In the genomic region with DNA sequence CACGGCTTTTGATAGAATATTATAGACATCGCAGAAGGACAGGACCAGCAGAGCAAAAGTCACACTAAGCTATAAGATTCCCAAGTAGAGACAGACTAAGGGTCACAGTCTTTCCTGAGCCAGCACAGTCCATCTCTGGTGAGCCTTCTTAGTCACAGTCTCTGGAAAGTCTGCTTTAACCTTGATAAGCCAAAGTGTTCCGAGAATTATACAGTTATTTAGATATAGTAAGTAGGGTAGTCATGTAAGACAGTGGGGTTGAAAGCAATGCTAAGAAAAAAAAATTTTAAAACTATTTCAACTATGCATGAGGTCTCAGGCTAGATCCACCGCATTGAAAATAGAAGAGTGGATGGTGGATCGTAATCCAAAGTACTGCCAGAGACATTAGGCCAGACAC, we compare ENCODE assay signal across 37 mouse cellular contexts. TPM values are rescaled to one million over a fixed set of nuclear protein-coding genes. Genes with fewer than 3 reads are reported as not detected.
"Had no signal": no experiment of that assay in that cellular context is flagged by ENCODE, and none has a peak within 500 bp of the region (broad histone marks: within the 10 kb centered on the region; RNA-seq: fewer than 3 reads in every experiment).

No protein-coding gene starts in this region.

- ATAC-seq: hindbrain, embryonic 16.5 days; hindbrain, postnatal 0 days; inflammation-experienced regulatory T-cells, adult 6 months; intestine, embryonic 15.5 days; intestine, embryonic 16.5 days; intestine, postnatal 0 days had no signal

- H3K4me1 ChIP-seq: heart, embryonic 10.5 days; heart, embryonic 13.5 days; heart, embryonic 15.5 days; hindbrain, embryonic 10.5 days; hindbrain, embryonic 12.5 days; hindbrain, embryonic 13.5 days; hindbrain, embryonic 15.5 days; intestine, embryonic 15.5 days; kidney, embryonic 15.5 days had no signal

- H3K36me3 ChIP-seq: heart, embryonic 10.5 days; heart, embryonic 12.5 days; heart, embryonic 13.5 days; heart, embryonic 15.5 days; hindbrain, embryonic 10.5 days; hindbrain, embryonic 12.5 days; hindbrain, embryonic 13.5 days; hindbrain, embryonic 15.5 days; intestine, embryonic 15.5 days; kidney, embryonic 15.5 days had no signal

- H3K4me2 ChIP-seq: heart, embryonic 11.5 days; heart, embryonic 12.5 days; heart, embryonic 13.5 days; heart, embryonic 15.5 days; hindbrain, embryonic 12.5 days; hindbrain, embryonic 13.5 days; hindbrain, embryonic 14.5 days; hindbrain, embryonic 15.5 days; intestine, embryonic 15.5 days; kidney, embryonic 15.5 days had no signal

- H3K9me3 ChIP-seq: heart, embryonic 10.5 days; heart, embryonic 12.5 days; heart, embryonic 13.5 days; heart, embryonic 15.5 days; hindbrain, embryonic 10.5 days; hindbrain, embryonic 12.5 days; hindbrain, embryonic 13.5 days; hindbrain, embryonic 15.5 days; intestine, embryonic 15.5 days; kidney, embryonic 15.5 days had no signal

- H3K27me3 ChIP-seq: heart, embryonic 12.5 days; heart, embryonic 13.5 days; heart, embryonic 15.5 days; hindbrain, embryonic 12.5 days; hindbrain, embryonic 13.5 days; hindbrain, embryonic 15.5 days; intestine, embryonic 15.5 days; kidney, embryonic 15.5 days had no signal

- H3K27ac ChIP-seq: heart, adult 2 months; heart, embryonic 10.5 days; heart, embryonic 13.5 days; heart, embryonic 15.5 days; hindbrain, embryonic 10.5 days; hindbrain, embryonic 12.5 days; hindbrain, embryonic 13.5 days; hindbrain, embryonic 14.5 days; hindbrain, embryonic 15.5 days; hindbrain, postnatal 0 days; intestine, embryonic 15.5 days; kidney, embryonic 15.5 days; kidney, postnatal 0 days; layer of hippocampus, adult 2 months had no signal

- H3K4me3 ChIP-seq: heart, adult 2 months; heart, embryonic 10.5 days; heart, embryonic 12.5 days; heart, embryonic 13.5 days; heart, embryonic 15.5 days; hindbrain, embryonic 10.5 days; hindbrain, embryonic 12.5 days; hindbrain, embryonic 13.5 days; hindbrain, embryonic 15.5 days; intestine, embryonic 15.5 days; kidney, embryonic 15.5 days; layer of hippocampus, adult 2 months had no signal

- H3K9ac ChIP-seq: heart, embryonic 12.5 days; heart, embryonic 13.5 days; heart, embryonic 15.5 days; hindbrain, embryonic 12.5 days; hindbrain, embryonic 13.5 days; hindbrain, embryonic 14.5 days; hindbrain, embryonic 15.5 days; intestine, embryonic 15.5 days; kidney, embryonic 15.5 days had no signal

- DNase-seq: heart, adult 2 months; heart, postnatal 10 days; heart, postnatal 14 days; heart, postnatal 36 days; heart, postnatal 4 days; kidney, adult 11 months; kidney, adult 18-20 months; kidney, adult 2 months; kidney, adult 8-10 months; kidney, adult 9 months; kidney, postnatal 10 days; kidney, postnatal 14 days; kidney, postnatal 25 days; kidney, postnatal 36 days; kidney, postnatal 4 days; layer of hippocampus, adult 9-11 months; layer of hippocampus, postnatal 36 days had no signal

RNA-seq across cellular contexts. Expression of a gene that starts 33.5 kb away (rescaled TPM):
- total RNA-seq: hematopoietic stem cell, adult 5-6 weeks had no signal
- polyA plus RNA-seq: inflammation-experienced regulatory T-cells, adult 6 months had no signal
